Mouse (Mus musculus): ENCODE results near the gene Cnnm4. TPM values are rescaled to one million over a fixed set of nuclear protein-coding genes. Genes with fewer than 3 reads are reported as not detected.
A peak's percentile ranks its signal among the peaks of the same experiment; 100 is the strongest.

The Cnnm4 gene
- polyA plus RNA-seq, 1 experiment from 2014 or later, result 11.5 TPM

DNA sequence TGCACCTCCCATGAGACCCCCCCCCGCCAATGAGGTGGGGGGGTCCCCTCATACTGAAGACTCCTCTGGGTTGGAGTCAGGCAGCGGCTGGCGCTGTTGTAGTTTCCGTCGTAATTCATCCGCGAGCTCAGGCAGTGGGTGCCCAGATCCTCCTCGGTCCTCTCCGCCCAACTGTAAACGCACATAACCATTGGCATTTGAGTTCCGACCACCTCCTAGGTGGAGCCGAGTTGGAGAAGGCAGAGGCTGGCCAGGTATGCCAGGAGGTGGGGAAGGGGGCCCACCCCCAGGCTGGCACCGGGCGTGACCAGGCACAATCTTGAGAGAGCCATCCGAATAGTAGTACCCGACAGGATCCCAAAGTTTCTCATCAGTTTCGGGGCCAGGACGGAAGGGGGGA lies 78.1 kb downstream of the Cnnm4 start:
- no peaks in the 10 kb centered on the region for H3K9me3 ChIP-seq (replicated peaks)
- peaks cover 54% of the 10 kb centered on the region for H3K4me1 ChIP-seq
- no peak overlapping the region for H3K4me2 ChIP-seq (replicated peaks)
- no peak overlapping the region for H3K4me3 ChIP-seq
- peaks cover 59% of the 10 kb centered on the region for H3K36me3 ChIP-seq
- no peak overlapping the region; the same call in 1 of the 2 replicates for H3K9ac ChIP-seq
- WGBS, result 90% methylated on average over 18 of the region's 18 CpGs
- no peak overlapping the region for H3K27ac ChIP-seq
- no peaks in the 10 kb centered on the region for H3K27me3 ChIP-seq
- ATAC-seq (ENCODE audit: low FRiP score), result no peak

DNA sequence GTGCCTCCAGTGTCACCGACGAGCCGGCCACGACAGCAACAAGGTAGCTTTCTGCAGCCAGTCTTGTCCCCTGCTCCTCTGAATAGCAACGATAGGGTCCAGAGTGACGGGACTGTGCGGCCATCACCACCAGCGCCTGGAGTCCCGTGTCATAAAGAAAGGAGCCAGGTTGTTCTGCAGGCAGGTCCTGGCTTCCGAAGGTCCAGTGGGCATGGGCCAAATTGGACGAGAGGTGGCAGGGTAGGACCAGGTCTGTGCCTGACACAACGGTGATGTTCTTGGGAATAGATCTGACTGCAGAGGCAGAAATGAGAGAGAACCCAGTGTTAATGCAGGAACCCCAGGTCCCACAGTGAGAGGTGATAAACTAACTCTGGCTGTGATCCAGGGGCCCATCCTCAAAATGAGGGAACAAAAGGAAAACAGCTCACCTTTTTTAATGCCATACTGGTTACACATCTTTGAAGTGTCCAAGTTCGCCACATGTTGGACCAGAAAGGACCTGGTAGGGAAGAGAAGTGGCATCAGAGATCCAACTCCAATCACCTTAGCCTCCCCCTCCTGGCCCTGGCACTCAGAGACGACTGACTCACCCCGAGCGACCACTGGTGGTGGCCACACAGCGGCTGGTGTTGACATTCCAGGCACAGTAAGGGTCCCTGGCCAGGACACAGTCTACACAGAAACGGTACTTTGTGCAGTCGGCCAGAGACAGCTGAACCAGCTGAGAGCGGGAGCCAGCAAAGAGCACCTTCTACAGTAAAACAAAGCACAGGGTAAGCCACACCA lies 78.8 kb downstream of the Cnnm4 start:
- no peak overlapping the region for H3K27ac ChIP-seq
- H3K4me3 ChIP-seq, result no peak overlapping the region
- H3K4me1 ChIP-seq, result peaks cover 62% of the 10 kb centered on the region
- no peak overlapping the region for H3K4me2 ChIP-seq (replicated peaks)
- peaks cover 64% of the 10 kb centered on the region for H3K36me3 ChIP-seq
- WGBS, result 79% methylated on average over 20 of the region's 20 CpGs
- no peak overlapping the region for H3K9ac ChIP-seq
- H3K27me3 ChIP-seq, result no peaks in the 10 kb centered on the region
- no peaks in the 10 kb centered on the region for H3K9me3 ChIP-seq (replicated peaks)
- no peak for ATAC-seq (ENCODE audit: low FRiP score)

DNA sequence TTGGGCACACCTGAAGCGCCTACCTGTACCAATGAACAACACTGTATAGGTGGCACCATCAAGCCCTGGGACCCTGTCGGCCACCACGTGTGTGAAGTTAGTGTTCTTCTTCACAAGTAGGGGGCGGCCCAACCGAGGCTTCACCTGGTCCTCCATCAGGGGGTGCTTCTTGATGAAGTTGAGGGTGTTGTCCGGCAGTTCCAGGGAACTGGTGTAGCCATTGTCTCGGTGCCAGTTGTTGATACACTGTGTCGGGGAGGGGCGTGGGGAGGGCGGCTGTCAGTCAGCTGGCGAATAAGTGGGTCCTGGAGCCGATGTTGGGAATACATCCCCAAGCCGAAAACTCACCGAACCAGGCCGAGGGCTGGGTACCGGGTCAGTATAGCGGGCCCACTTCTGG lies 80.5 kb downstream of the Cnnm4 start:
- Histone ChIP-seq H3K4me2 (replicated peaks) (no peak overlapping the region), H3K4me3 (no peak overlapping the region), H3K4me1 (peaks cover 62% of the 10 kb centered on the region), H3K9ac (no peak overlapping the region), H3K27me3 (no peaks in the 10 kb centered on the region), H3K27ac (no peak overlapping the region), H3K36me3 (peaks cover 64% of the 10 kb centered on the region), H3K9me3 (replicated peaks) (no peaks in the 10 kb centered on the region)
- no peak for ATAC-seq (ENCODE audit: low FRiP score)
- 90% methylated on average over 17 of the region's 17 CpGs for WGBS

DNA sequence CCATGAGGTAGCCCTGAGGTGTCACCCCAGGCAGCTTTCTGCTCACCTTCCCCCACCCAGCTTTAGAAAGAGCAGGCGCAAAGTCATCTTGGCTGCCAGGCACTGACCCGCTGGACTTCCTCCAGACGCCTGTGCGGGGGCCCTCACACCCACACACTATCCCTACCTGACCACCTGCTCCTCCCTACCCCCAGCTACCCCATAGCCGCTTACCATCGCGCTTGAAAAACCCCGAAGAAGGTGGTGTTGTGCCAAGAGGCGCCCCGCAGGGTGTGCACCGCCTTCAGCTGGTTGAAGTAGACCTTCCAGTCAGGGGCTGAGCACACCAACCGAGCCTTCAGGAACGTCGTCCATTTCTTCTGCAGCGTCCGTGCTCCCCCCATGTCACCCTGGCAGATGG lies 81.1 kb downstream of the Cnnm4 start:
- H3K9ac ChIP-seq, result no peak overlapping the region
- no peak overlapping the region for H3K4me2 ChIP-seq (replicated peaks)
- ATAC-seq (ENCODE audit: low FRiP score), result no peak
- H3K4me3 ChIP-seq, result no peak overlapping the region
- no peaks in the 10 kb centered on the region for H3K9me3 ChIP-seq (replicated peaks)
- no peak overlapping the region for H3K27ac ChIP-seq
- H3K36me3 ChIP-seq, result peaks cover 64% of the 10 kb centered on the region
- H3K27me3 ChIP-seq, result no peaks in the 10 kb centered on the region
- peaks cover 59% of the 10 kb centered on the region for H3K4me1 ChIP-seq
- WGBS, result 89% methylated on average over 16 of the region's 16 CpGs

DNA sequence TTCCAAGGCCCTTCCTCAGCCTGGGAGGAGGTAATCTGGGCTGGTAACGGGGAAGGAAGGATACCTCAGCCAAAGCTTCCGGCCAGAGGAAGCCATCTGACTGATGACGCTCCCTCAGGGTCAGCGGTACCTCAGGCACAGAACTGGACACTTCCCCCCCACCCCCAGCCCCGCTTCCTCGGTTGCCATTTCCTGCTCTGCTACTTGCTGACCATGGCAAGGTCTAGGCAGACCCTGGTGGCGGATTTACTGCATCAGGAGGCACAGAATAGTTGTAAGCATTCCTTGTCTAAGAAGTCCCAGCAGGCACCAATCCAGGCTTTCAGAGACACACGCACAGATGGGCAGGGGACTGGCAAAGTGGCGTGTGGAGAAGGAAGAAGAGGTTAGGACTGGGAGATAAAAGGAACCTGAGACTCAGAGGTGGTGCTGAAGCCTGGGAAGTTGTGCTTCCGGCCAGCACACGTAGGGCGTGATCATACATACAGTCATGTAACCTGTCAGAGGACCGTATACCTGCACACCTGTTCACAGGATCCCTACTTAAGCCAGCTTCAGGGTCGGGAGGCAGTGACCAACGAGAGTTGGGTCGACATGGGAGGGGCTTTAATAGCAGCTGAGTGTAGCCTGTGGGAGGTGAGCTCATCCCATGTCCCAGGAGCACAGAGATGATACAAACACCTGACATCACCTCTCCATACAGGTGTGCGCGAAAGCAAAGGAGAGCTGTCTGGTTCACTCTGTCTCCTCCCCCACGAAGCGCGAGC lies 83.4 kb downstream of the Cnnm4 start:
- Histone ChIP-seq H3K9me3 (replicated peaks) (no peaks in the 10 kb centered on the region), H3K9ac (peak overlapping the region; percentile 98), H3K27ac (peak overlapping the region; percentile 49), H3K4me2 (replicated peaks) (peak overlapping the region; percentile 98), H3K27me3 (0 out of 2 replicates have a peak, but pooled peaks cover 2% of the 10 kb centered on the region), H3K4me3 (peak overlapping the region; percentile 95), H3K36me3 (peaks cover 52% of the 10 kb centered on the region), H3K4me1 (peaks cover 53% of the 10 kb centered on the region)
- WGBS, result 75% methylated on average over 21 of the region's 21 CpGs
- no peak for ATAC-seq (ENCODE audit: low FRiP score)

DNA sequence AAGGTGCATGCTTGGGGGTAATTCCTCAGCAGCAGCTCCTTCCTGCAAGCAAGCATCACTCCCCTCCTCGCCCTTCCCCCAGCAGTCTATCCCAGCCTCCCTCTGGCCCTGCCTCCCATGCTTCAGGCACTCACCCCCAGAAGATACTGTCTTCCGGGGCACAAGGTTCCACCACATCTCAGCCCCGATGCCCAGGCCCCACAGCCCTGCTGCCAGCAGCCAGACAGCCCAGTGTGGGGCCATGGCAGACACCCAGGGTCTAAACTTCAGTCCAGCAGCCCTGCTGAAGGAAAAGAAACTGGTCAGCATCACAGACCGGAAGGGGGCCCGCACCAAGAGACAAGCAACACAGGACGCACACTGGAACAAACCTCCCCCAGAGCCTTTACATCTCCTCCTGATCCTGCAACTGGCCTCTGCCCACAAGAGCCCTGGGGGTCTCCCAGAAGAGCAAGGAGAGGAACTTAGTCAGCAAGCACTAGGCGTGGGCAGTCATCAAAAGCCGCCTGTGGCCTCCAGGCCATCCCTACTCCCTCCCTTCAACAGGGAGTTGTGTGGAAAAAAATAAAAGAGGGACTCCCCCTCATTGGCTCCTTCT lies 84.5 kb downstream of the Cnnm4 start:
- peak overlapping the region; percentile 95 for H3K4me3 ChIP-seq
- peaks cover 41% of the 10 kb centered on the region for H3K36me3 ChIP-seq
- 0 out of 2 replicates have a peak, but pooled peaks cover 2% of the 10 kb centered on the region for H3K27me3 ChIP-seq
- H3K9me3 ChIP-seq (replicated peaks), result no peaks in the 10 kb centered on the region
- peak overlapping the region; percentile 98 for H3K4me2 ChIP-seq (replicated peaks)
- H3K27ac ChIP-seq, result peak overlapping the region; percentile 100
- no peak for ATAC-seq (ENCODE audit: low FRiP score)
- peaks cover 51% of the 10 kb centered on the region for H3K4me1 ChIP-seq
- peak overlapping the region; percentile 98 for H3K9ac ChIP-seq
- WGBS, result 5% methylated on average over 8 of the region's 8 CpGs

DNA sequence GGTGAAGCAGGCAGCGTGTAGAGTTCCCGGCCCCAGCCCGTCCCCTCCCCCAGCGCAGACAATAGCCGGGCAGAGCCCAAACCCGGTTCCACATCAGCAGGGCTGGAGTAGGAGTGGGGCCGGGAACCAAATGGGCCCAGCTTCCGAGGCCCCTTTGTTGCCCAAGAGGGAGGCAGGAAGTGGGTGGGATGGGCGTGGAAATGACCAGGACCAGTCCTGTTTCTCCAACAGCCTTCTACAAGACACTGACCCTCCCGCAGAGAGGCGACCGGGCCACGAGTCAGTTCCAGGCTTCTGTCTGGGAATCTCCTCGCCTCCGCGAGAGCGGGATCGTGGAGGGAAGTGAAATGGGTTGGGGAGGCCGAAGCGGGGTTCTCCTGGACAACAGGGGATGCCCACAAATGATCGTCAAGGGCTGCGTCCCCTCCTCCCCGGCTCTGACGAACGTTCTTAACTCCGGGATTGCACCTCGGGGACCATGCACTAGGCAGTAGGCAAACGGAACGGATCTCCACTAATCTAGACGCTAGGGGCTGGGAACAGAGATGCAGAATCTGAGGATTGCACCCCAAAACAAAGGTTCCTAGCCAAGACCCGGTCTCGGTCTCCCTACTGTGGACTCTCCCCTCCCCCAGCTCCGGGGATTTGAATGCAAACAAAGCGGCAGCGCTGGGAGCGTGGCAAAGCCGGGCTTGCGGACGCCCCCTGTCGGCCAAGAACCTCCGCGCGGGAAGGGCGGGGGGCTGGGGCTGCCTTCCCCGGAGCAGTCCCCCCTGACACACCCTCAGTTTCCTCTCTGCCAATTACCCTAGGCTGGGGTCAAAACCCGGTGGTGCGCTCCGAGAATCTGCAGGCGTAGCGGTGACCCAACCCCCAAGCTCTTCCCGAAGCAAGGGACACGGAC lies 85.4 kb downstream of the Cnnm4 start:
- Histone ChIP-seq H3K4me2 (replicated peaks) (peak overlapping the region; percentile 98), H3K4me1 (peaks cover 47% of the 10 kb centered on the region), H3K27ac (peak overlapping the region; percentile 100), H3K36me3 (peaks cover 32% of the 10 kb centered on the region), H3K9me3 (replicated peaks) (no peaks in the 10 kb centered on the region), H3K4me3 (peak overlapping the region; percentile 95), H3K27me3 (0 out of 2 replicates have a peak, but pooled peaks cover 2% of the 10 kb centered on the region), H3K9ac (peak overlapping the region; percentile 98)
- ATAC-seq (ENCODE audit: low FRiP score), result peak; percentile 81
- WGBS, result under 1% methylated on average over 52 of the region's 52 CpGs

DNA sequence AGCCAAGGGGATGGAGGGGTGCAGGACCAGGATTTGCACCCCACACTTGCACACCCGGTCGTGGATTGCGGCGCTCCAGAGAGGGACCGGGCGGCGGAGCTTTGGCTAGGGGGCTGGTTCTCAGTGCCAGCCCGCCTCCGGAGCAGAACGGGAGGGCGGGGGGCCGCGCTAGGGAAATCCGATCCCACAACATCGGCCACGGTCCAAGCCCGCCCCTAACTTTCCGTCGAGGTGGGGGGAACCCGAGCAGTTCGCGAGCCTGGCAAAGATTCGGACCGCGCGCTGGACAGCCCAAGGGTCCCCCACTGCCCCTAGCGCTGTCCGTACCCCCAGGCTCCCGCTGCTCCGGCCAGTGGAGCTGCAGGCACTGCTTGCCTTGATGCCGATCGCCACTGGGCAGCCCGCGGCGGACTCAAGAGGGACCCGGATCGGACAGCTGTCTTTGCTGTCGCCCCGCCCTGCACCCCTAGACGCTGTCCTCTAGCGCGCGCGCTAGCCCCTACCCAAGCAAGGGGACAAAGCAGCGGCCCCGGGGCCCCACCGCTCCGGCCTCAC lies 86.1 kb downstream of the Cnnm4 start:
- WGBS, result 1% methylated on average over 48 of the region's 48 CpGs

More for the DNA sequence above, 86.1 kb downstream of the Cnnm4 start:
- H3K4me2 ChIP-seq (replicated peaks), result peak overlapping the region; percentile 98
- peak; percentile 62 for ATAC-seq (ENCODE audit: low FRiP score)
- peak overlapping the region; percentile 98 for H3K9ac ChIP-seq
- peaks cover 24% of the 10 kb centered on the region for H3K36me3 ChIP-seq
- H3K27ac ChIP-seq, result peak overlapping the region; percentile 100
- 0 out of 2 replicates have a peak, but pooled peaks cover 2% of the 10 kb centered on the region for H3K27me3 ChIP-seq
- H3K9me3 ChIP-seq (replicated peaks), result no peaks in the 10 kb centered on the region
- peaks cover 47% of the 10 kb centered on the region for H3K4me1 ChIP-seq
- H3K4me3 ChIP-seq, result peak overlapping the region; percentile 95

Small RNA genes within 50 kb of the gene (microRNA-seq; reads per million reads assigned to microRNA genes)
- not detected for gene Gm47280

Other genes with a start within 250 kb of the Cnnm4 start
- gene Uggt1, start 226.9 kb upstream of the Cnnm4 start, polyA plus RNA-seq (2016; fragmentation: Nextera tagmentation; extraction: Ambion mirVana), result 60.2 and 61.0 TPM in 2 replicates
- 0.52 and 0.77 TPM in 2 replicates for gene Neurl3, start 196.9 kb upstream of the Cnnm4 start, polyA plus RNA-seq (2016; fragmentation: Nextera tagmentation; extraction: Ambion mirVana)
- 3.6 and 3.8 TPM in 2 replicates for gene Arid5a, start 163.9 kb upstream of the Cnnm4 start, polyA plus RNA-seq (2016; fragmentation: Nextera tagmentation; extraction: Ambion mirVana)
- gene Kansl3, start 102.4 kb upstream of the Cnnm4 start, polyA plus RNA-seq (2016; fragmentation: Nextera tagmentation; extraction: Ambion mirVana), result 44.5 and 45.4 TPM in 2 replicates
- 2.3 and 2.6 TPM in 2 replicates for gene Fer1l5, start 99.3 kb upstream of the Cnnm4 start, polyA plus RNA-seq (2016; fragmentation: Nextera tagmentation; extraction: Ambion mirVana)
- gene Lman2l, start 26.3 kb upstream of the Cnnm4 start, polyA plus RNA-seq (2016; fragmentation: Nextera tagmentation; extraction: Ambion mirVana), result 74.3 and 76.7 TPM in 2 replicates
- gene Cnnm3, start 40.2 kb downstream of the Cnnm4 start, polyA plus RNA-seq (2016; fragmentation: Nextera tagmentation; extraction: Ambion mirVana), result 4.5 and 4.6 TPM in 2 replicates
- 14.6 and 18.8 TPM in 2 replicates for gene Ankrd23, start 65.3 kb downstream of the Cnnm4 start, polyA plus RNA-seq (2016; fragmentation: Nextera tagmentation; extraction: Ambion mirVana)
- gene Gm42417, start 67.8 kb downstream of the Cnnm4 start, polyA plus RNA-seq (2016; fragmentation: Nextera tagmentation; extraction: Ambion mirVana), result not detected in 2 replicates
- 17.8 and 18.8 TPM in 2 replicates for gene Ankrd39, start 75.8 kb downstream of the Cnnm4 start, polyA plus RNA-seq (2016; fragmentation: Nextera tagmentation; extraction: Ambion mirVana)
- 33.4 and 35.6 TPM in 2 replicates for gene Sema4c, start 86.7 kb downstream of the Cnnm4 start, polyA plus RNA-seq (2016; fragmentation: Nextera tagmentation; extraction: Ambion mirVana)
- gene Fam178b, start 211.6 kb downstream of the Cnnm4 start, polyA plus RNA-seq (2016; fragmentation: Nextera tagmentation; extraction: Ambion mirVana), result 0.67 TPM in 1 of 2 replicates, not detected in the other
- gene Cox5b, start 219.8 kb downstream of the Cnnm4 start, polyA plus RNA-seq (2016; fragmentation: Nextera tagmentation; extraction: Ambion mirVana), result 430 and 502 TPM in 2 replicates
- not detected in 2 replicates for gene 4933424G06Rik, start 238.5 kb downstream of the Cnnm4 start, polyA plus RNA-seq (2016; fragmentation: Nextera tagmentation; extraction: Ambion mirVana)
- 98.8 and 104 TPM in 2 replicates for gene Actr1b, start 242.8 kb downstream of the Cnnm4 start, polyA plus RNA-seq (2016; fragmentation: Nextera tagmentation; extraction: Ambion mirVana)

Data from hindbrain, embryonic 12.5 days (tissue).